33 mouse cellular contexts compared by ENCODE assay signal in the genomic region with DNA sequence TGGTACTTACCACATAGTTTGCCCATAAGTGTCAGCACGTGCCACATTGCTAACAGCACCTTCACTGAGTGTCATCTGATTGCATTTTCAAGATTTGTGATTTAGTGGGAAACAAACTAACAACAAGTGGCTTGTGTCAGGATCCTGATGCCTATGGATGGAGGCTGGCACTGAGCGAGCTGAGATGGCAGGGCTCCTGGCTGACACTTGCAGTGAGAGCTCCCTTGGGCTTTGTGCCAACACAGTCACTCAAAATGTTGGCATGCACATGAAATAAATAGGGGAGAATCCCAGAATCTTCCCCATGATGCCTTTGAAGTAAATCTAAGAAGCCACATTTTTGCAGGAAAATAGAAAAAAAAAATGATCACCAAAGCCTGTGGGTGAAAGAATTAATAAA. TPM values are rescaled to one million over a fixed set of nuclear protein-coding genes. Genes with fewer than 3 reads are reported as not detected.
DNase-seq lines count a peak whose midpoint lies in the region; ATAC-seq and TF ChIP-seq lines count a peak whose summit lies in the region.
"Had no signal": no experiment of that assay in that cellular context is flagged by ENCODE, and none has a peak within 500 bp of the region (broad histone marks: within the 10 kb centered on the region; RNA-seq: fewer than 3 reads in every experiment).

No protein-coding gene starts in this region.

- no peaks in the 10 kb centered on the region for H3K9me3 ChIP-seq in hindbrain, postnatal 0 days (ENCODE audit: low read length)
- no peaks in the 10 kb centered on the region for H3K9me3 ChIP-seq in hindbrain, embryonic 13.5 days
- H3K9me3 ChIP-seq: embryonic facial prominence, embryonic 12.5 days; heart, embryonic 13.5 days; hindbrain, embryonic 15.5 days; lung, embryonic 15.5 days; neural tube, embryonic 13.5 days had no signal

- DNase-seq in cerebellum, postnatal 14 days, result peak; percentile 44
- DNase-seq in cerebellum, adult 18-20 months, result no peak
- DNase-seq in hindbrain, postnatal 0 days (ENCODE audit: low spot score), result peak; percentile 45
- peak; percentile 11 for DNase-seq in Muller cell, postnatal 12 days (ENCODE audit: inconsistent ontology term)
- peak; percentile 18 for DNase-seq in adrenal gland, postnatal 25 days
- no peak for DNase-seq in heart, adult 8-10 months (ENCODE audit: low spot score)
- DNase-seq: B cell, adult 2 months; cerebellum, postnatal 36 days; heart, adult 2 months; heart, postnatal 10 days; kidney, adult 18-20 months; kidney, postnatal 4 days; layer of hippocampus, postnatal 36 days; liver; right cerebral cortex, postnatal 4 days; thymus, adult 18-20 months; thymus, postnatal 25 days had no signal

- no peak overlapping the region for H3K4me3 ChIP-seq in hindbrain, postnatal 0 days (ENCODE audit: low read length)
- no peak overlapping the region for H3K4me3 ChIP-seq in hindbrain, embryonic 13.5 days
- H3K4me3 ChIP-seq: embryonic facial prominence, embryonic 12.5 days; heart, adult 2 months; heart, embryonic 13.5 days; hindbrain, embryonic 15.5 days; lung, embryonic 15.5 days; neural tube, embryonic 13.5 days had no signal

- H3K36me3 ChIP-seq in hindbrain, postnatal 0 days (ENCODE audit: insufficient read depth, low read length), result no peaks in the 10 kb centered on the region
- no peaks in the 10 kb centered on the region for H3K36me3 ChIP-seq in hindbrain, embryonic 13.5 days
- H3K36me3 ChIP-seq: hindbrain, embryonic 15.5 days; neural tube, embryonic 13.5 days had no signal

- no peak overlapping the region for H3K4me2 ChIP-seq in hindbrain, postnatal 0 days (ENCODE audit: low read depth, low read length)
- H3K4me2 ChIP-seq in hindbrain, embryonic 13.5 days, result no peak overlapping the region
- H3K4me2 ChIP-seq: embryonic facial prominence, embryonic 12.5 days; heart, embryonic 13.5 days; hindbrain, embryonic 15.5 days; lung, embryonic 15.5 days; midbrain, embryonic 11.5 days; neural tube, embryonic 13.5 days had no signal

- no peak overlapping the region for H3K27ac ChIP-seq in hindbrain, postnatal 0 days
- no peak overlapping the region for H3K27ac ChIP-seq in hindbrain, embryonic 13.5 days
- H3K27ac ChIP-seq: embryonic facial prominence, embryonic 12.5 days; heart, adult 2 months; heart, embryonic 13.5 days; hindbrain, embryonic 15.5 days; liver, embryonic 14.5 days; lung, embryonic 15.5 days; neural tube, embryonic 13.5 days; stomach, postnatal 0 days had no signal

- no peak overlapping the region for H3K9ac ChIP-seq in hindbrain, postnatal 0 days (replicated peaks; ENCODE audit: low read length)
- no peak overlapping the region for H3K9ac ChIP-seq in hindbrain, embryonic 13.5 days
- H3K9ac ChIP-seq: embryonic facial prominence, embryonic 12.5 days; heart, embryonic 13.5 days; hindbrain, embryonic 15.5 days; liver, embryonic 14.5 days; lung, embryonic 15.5 days; neural tube, embryonic 13.5 days had no signal

- no peaks in the 10 kb centered on the region for H3K4me1 ChIP-seq in hindbrain, postnatal 0 days (ENCODE audit: insufficient read depth, low read length)
- no peaks in the 10 kb centered on the region for H3K4me1 ChIP-seq in hindbrain, embryonic 13.5 days (replicated peaks)
- H3K4me1 ChIP-seq: embryonic facial prominence, embryonic 12.5 days; heart, embryonic 13.5 days; hindbrain, embryonic 15.5 days; lung, embryonic 15.5 days; neural tube, embryonic 13.5 days had no signal

- ATAC-seq in hindbrain, postnatal 0 days, result no peak
- no peak for ATAC-seq in hindbrain, embryonic 13.5 days (ENCODE audit: low FRiP score)
- ATAC-seq: activated CD4-positive, CD25-positive, alpha-beta regulatory T cell, adult 4 months had no signal

- WGBS in hindbrain, postnatal 0 days, result 58% methylated on average over 2 of the region's 2 CpGs
- 88% methylated on average over 2 of the region's 2 CpGs for WGBS in hindbrain, embryonic 13.5 days

- no peak for TF ChIP-seq CTCF in hindbrain, postnatal 0 days (IDR thresholded peaks at IDR 0.05; ENCODE audit: low read depth)

- no peaks in the 10 kb centered on the region for H3K27me3 ChIP-seq in hindbrain, postnatal 0 days (ENCODE audit: insufficient read depth, low read length)
- H3K27me3 ChIP-seq in hindbrain, embryonic 13.5 days, result no peaks in the 10 kb centered on the region
- H3K27me3 ChIP-seq: embryonic facial prominence, embryonic 12.5 days; heart, embryonic 13.5 days; hindbrain, embryonic 15.5 days; lung, embryonic 15.5 days; neural tube, embryonic 13.5 days had no signal

RNA-seq across cellular contexts. Expression of a gene that starts 22.4 kb away (rescaled TPM):
- total RNA-seq in hindbrain, postnatal 0 days (2014; rRNA removed), result not detected in 2 replicates
- 0.36 TPM in 1 of 2 replicates, not detected in the other for polyA plus RNA-seq in hindbrain, postnatal 0 days (2015; fragmentation: Nextera tagmentation; extraction: Ambion mirVana)
- 0.54 and 2.4 TPM in 2 replicates for polyA plus RNA-seq in hindbrain, embryonic 13.5 days (2015; fragmentation: Nextera tagmentation; extraction: Ambion mirVana)
- not detected in 2 replicates for total RNA-seq in adrenal gland, postnatal 25 days (2021)
- total RNA-seq in heart, adult 8-10 months (2022), result not detected
- total RNA-seq: gastrocnemius, adult 8-10 months; gastrocnemius, postnatal 4 days; heart, adult 2 months; heart, postnatal 10 days; hematopoietic stem cell, adult 5-6 weeks; layer of hippocampus, postnatal 36 days; left cerebral cortex, postnatal 10 days; megakaryocyte, adult 5-6 weeks had no signal
- polyA plus RNA-seq: activated CD4-positive, CD25-positive, alpha-beta regulatory T cell, adult 4 months; heart, adult 2 months; spleen, adult 2 months; stomach, postnatal 0 days had no signal

RNA-seq across cellular contexts. Expression of a gene that starts 33.5 kb away (rescaled TPM):
- 3.3 and 5.5 TPM in 2 replicates for total RNA-seq in hindbrain, postnatal 0 days (2014; rRNA removed)
- 1.3 and 1.6 TPM in 2 replicates for polyA plus RNA-seq in hindbrain, postnatal 0 days (2015; fragmentation: Nextera tagmentation; extraction: Ambion mirVana)
- polyA plus RNA-seq in hindbrain, embryonic 13.5 days (2015; fragmentation: Nextera tagmentation; extraction: Ambion mirVana), result 3.0 TPM in 2 replicates
- 1.6 and 2.2 TPM in 2 replicates for total RNA-seq in adrenal gland, postnatal 25 days (2021)
- under 1 TPM in 3 of 4 experiments, not detected in 1; 0.09 to 0.16 (median 0.14) TPM for total RNA-seq in heart, adult 8-10 months (2022)
- total RNA-seq: gastrocnemius, adult 8-10 months had no signal

RNA-seq across cellular contexts. Expression of a gene that starts 33.5 kb away (rescaled TPM):
- total RNA-seq in hindbrain, postnatal 0 days (2014; rRNA removed), result 8.9 and 10.6 TPM in 2 replicates
- 17.8 and 21.7 TPM in 2 replicates for polyA plus RNA-seq in hindbrain, postnatal 0 days (2015; fragmentation: Nextera tagmentation; extraction: Ambion mirVana)
- 33.4 and 34.3 TPM in 2 replicates for polyA plus RNA-seq in hindbrain, embryonic 13.5 days (2015; fragmentation: Nextera tagmentation; extraction: Ambion mirVana)
- total RNA-seq in adrenal gland, postnatal 25 days (2021), result 6.9 and 14.6 TPM in 2 replicates
- 10 to 100 TPM in 1 of 4 experiments, 1 to 10 TPM in 3; 6.2 to 10.8 (median 7.0) TPM for total RNA-seq in heart, adult 8-10 months (2022)

Comparison
In these comparisons a context has a peak if more than half of its experiments do, and no peak if none do; other contexts are left out.
1. DNase-seq: peak in cerebellum, postnatal 14 days (2 of 2), hindbrain, postnatal 0 days (single experiment), Muller cell, postnatal 12 days (single experiment) and adrenal gland, postnatal 25 days (single experiment); none in cerebellum, adult 18-20 months (0 of 2) and heart, adult 8-10 months (single experiment).